Mouse (Mus musculus) G1E-ER4 (cell line): ENCODE measurements around the gene Angel2. TPM values are rescaled to one million over a fixed set of nuclear protein-coding genes. Genes with fewer than 3 reads are reported as not detected.
"Not testable (repeated sequence)": the region's sequence is repeated elsewhere in the genome, so short reads cannot be mapped to it uniquely, and the experiment has no call there.

Source experiments
- GATA1 ChIP-seq: IDR thresholded peaks from one replicate; pipeline ENCODE4 v1.8.0; 2012; ENCODE audit warnings: low read length, inconsistent platforms
- polyA plus RNA-seq: library from polyadenylated mRNA; stranded (reverse); fragments of >175 nt; gene quantifications from 2 replicates; pipeline ENCODE4 v1.2.3, GENCODE M21; 2012

Angel2 gene
- polyA plus RNA-seq: 13.9 and 20.0 TPM in 2 replicates

GRCm38 (mm10) chr1:190924812-190925211, at the start of gene Angel2:
Angel2 (plus strand) TSS chr1:190925112.
- TF ChIP-seq GATA1: not testable (repeated sequence)

- no peak for TF ChIP-seq GATA1
Measured at GRCm38 (mm10) chr1:190875751-190876150, 49.2 kb upstream of the Angel2 start.

- TF ChIP-seq GATA1: no peak
Measured at GRCm38 (mm10) chr1:190880638-190881037, 44.3 kb upstream of the Angel2 start.

GRCm38 (mm10) chr1:190881422-190881821, 43.5 kb upstream of the Angel2 start:
- no peak for TF ChIP-seq GATA1

- TF ChIP-seq GATA1: no peak
Measured at GRCm38 (mm10) chr1:190886014-190886413, 38.9 kb upstream of the Angel2 start.

- no peak for TF ChIP-seq GATA1
Measured at GRCm38 (mm10) chr1:190888031-190888430, 36.9 kb upstream of the Angel2 start.

- no peak for TF ChIP-seq GATA1
Measured at GRCm38 (mm10) chr1:190888646-190889045, 36.3 kb upstream of the Angel2 start.

- peak; percentile 63 for TF ChIP-seq GATA1
Measured at GRCm38 (mm10) chr1:190893559-190894167, 31.2 kb upstream of the Angel2 start.

GRCm38 (mm10) chr1:190898186-190898585, 26.7 kb upstream of the Angel2 start:
- no peak for TF ChIP-seq GATA1

GRCm38 (mm10) chr1:190898899-190899575, 25.9 kb upstream of the Angel2 start:
- TF ChIP-seq GATA1: no peak

- TF ChIP-seq GATA1: no peak
Measured at GRCm38 (mm10) chr1:190901082-190901481, 23.8 kb upstream of the Angel2 start.

- TF ChIP-seq GATA1: no peak
Measured at GRCm38 (mm10) chr1:190904136-190904535, 20.8 kb upstream of the Angel2 start.

GRCm38 (mm10) chr1:190904714-190905113, 20.2 kb upstream of the Angel2 start:
- TF ChIP-seq GATA1: no peak

GRCm38 (mm10) chr1:190910836-190911235, 14.1 kb upstream of the Angel2 start:
- TF ChIP-seq GATA1: no peak

- TF ChIP-seq GATA1: no peak
Measured at GRCm38 (mm10) chr1:190911415-190912123, 13.3 kb upstream of the Angel2 start, which contains the start of gene Rps6kc1. Rps6kc1 (minus strand) TSS chr1:190911770.

GRCm38 (mm10) chr1:190912623-190913022, 12.3 kb upstream of the Angel2 start:
- TF ChIP-seq GATA1: no peak

GRCm38 (mm10) chr1:190918938-190919337, 6.0 kb upstream of the Angel2 start:
- no peak for TF ChIP-seq GATA1
